Mouse (Mus musculus) neutrophil, adult 5-6 weeks (primary cell): ENCODE measurements around the gene Dsp. TPM values are rescaled to one million over a fixed set of nuclear protein-coding genes. Genes with fewer than 3 reads are reported as not detected.

Experiments used
- total RNA-seq: library from RNA; stranded (forward); fragments of 200-1000 nt; gene quantifications from 2 replicates; pipeline ENCODE4 v1.2.3, GENCODE M21; 2017

Dsp gene
- total RNA-seq, 1 experiment from 2014 or later: 0.23 TPM

Other genes starting within 250 kb of the Dsp start
- 38.7 and 50.6 TPM in 2 replicates for gene Ssr1, start 157.1 kb upstream of the Dsp start, total RNA-seq
- 114 and 138 TPM in 2 replicates for gene Riok1, start 114.3 kb upstream of the Dsp start, total RNA-seq
- gene Cage1, start 114.2 kb upstream of the Dsp start, total RNA-seq: 4.5 and 4.9 TPM in 2 replicates
- 149 and 208 TPM in 2 replicates for gene Snrnp48, start 53.6 kb downstream of the Dsp start, total RNA-seq
- gene Bmp6, start 193.8 kb downstream of the Dsp start, total RNA-seq: not detected in 2 replicates